Comparison of ENCODE assay signal across 8 mouse cellular contexts in the genomic region with DNA sequence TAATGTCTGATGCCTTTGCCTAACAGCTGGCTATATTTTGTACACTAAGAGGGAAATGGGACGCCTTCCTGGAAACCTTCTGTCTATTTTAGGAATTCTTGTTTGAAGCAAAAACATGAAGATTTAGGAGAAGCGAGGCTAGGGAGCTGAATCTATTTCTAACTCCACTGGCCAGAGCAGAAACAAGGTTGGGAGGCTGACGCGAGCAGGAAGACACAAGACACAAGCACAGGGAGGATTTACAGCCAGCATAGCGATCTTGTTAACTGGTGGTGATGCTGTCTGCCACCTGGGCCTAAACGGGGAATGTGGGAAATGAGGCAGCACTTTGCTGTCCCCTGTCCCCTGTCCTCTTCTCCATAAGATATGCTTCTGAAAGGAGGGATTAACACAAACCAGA.
DNase-seq lines count a peak whose midpoint lies in the region; ATAC-seq and TF ChIP-seq lines count a peak whose summit lies in the region.

No protein-coding gene starts in this region.

- intact Hi-C loops in heart, postnatal 36 days (cut with DNase I): no loop called here

- DNase-seq in heart, embryonic 10.5 days (ENCODE audit: low spot score): no peak
- DNase-seq in heart, postnatal 36 days: no peak
- DNase-seq in CH12.LX (ENCODE audit: extremely low read depth): no peak
- DNase-seq in thymus, postnatal 10 days (ENCODE audit: low spot score in 2 of 2): no peak
- no peak for DNase-seq in left cerebral cortex, adult 8-10 months (ENCODE audit: low spot score in 2 of 2)
- DNase-seq in thymus, adult 2 months: no peak

- peaks cover 9% of the 10 kb centered on the region for H3K36me3 ChIP-seq in heart, embryonic 10.5 days
- peaks cover 16 to 49% of the 10 kb centered on the region in 2 experiments for H3K36me3 ChIP-seq in CH12.LX (replicated peaks in 1 of 2; ENCODE audit: control insufficient read depth in 1 of 2, insufficient read depth in 1 of 2, low read length in 1 of 2)
- H3K36me3 ChIP-seq in forebrain, embryonic 12.5 days (replicated peaks): peaks cover 2% of the 10 kb centered on the region; the same call in 1 of the 2 replicates
- peaks cover 10% of the 10 kb centered on the region; the same call in 1 of the 2 replicates for H3K36me3 ChIP-seq in limb, embryonic 13.5 days
- H3K36me3 ChIP-seq in thymus, adult 2 months (ENCODE audit: control insufficient read depth, insufficient read depth, low read length): no peaks in the 10 kb centered on the region

- ATAC-seq in forebrain, embryonic 12.5 days (ENCODE audit: low FRiP score): no peak
- no peak for ATAC-seq in limb, embryonic 13.5 days (ENCODE audit: low FRiP score, low read depth)

- in situ Hi-C loops in CH12.LX (cut with MboI; ENCODE audit: low pct_ligation_motif_present, low pct_unique_long_range_greater_than_20kb, low sequenced_read_pairs): no loop called here

- no peak overlapping the region for H3K4me3 ChIP-seq in heart, embryonic 10.5 days
- H3K4me3 ChIP-seq in CH12.LX (replicated peaks in 1 of 3; ENCODE audit: low read depth in 2 of 3, low read length in 2 of 3, poor library complexity in 1 of 3): no peak overlapping the region
- no peak overlapping the region for H3K4me3 ChIP-seq in forebrain, embryonic 12.5 days (replicated peaks)
- no peak overlapping the region for H3K4me3 ChIP-seq in limb, embryonic 13.5 days
- no peak overlapping the region for H3K4me3 ChIP-seq in thymus, adult 2 months (ENCODE audit: control insufficient read depth, insufficient read depth, low read length)

- no peak for TF ChIP-seq EP300 in CH12.LX (IDR thresholded peaks at IDR 0.05; ENCODE audit: low read length)

- peaks cover 82% of the 10 kb centered on the region for H3K4me1 ChIP-seq in heart, embryonic 10.5 days
- H3K4me1 ChIP-seq in CH12.LX (ENCODE audit: control insufficient read depth in 1 of 2, insufficient read depth in 2 of 2): peaks cover 19 to 90% of the 10 kb centered on the region in 2 experiments
- peaks cover 87% of the 10 kb centered on the region for H3K4me1 ChIP-seq in forebrain, embryonic 12.5 days
- H3K4me1 ChIP-seq in limb, embryonic 13.5 days: peaks cover 91% of the 10 kb centered on the region
- H3K4me1 ChIP-seq in thymus, adult 2 months (replicated peaks; ENCODE audit: control insufficient read depth, insufficient read depth, low read length): peaks cover 30% of the 10 kb centered on the region

- H3K27ac ChIP-seq in heart, embryonic 10.5 days: peak overlapping the region; percentile 89
- peak overlapping the region; percentile 56 for H3K27ac ChIP-seq in CH12.LX (ENCODE audit: insufficient read depth, low read depth)
- peak overlapping the region; percentile 96 for H3K27ac ChIP-seq in forebrain, embryonic 12.5 days
- H3K27ac ChIP-seq in limb, embryonic 13.5 days: peak overlapping the region; percentile 6; the same call in 1 of the 2 replicates
- H3K27ac ChIP-seq in thymus, adult 2 months (ENCODE audit: control insufficient read depth, insufficient read depth, low read length): no peak overlapping the region

- no peak for TF ChIP-seq POLR2A in CH12.LX (IDR thresholded peaks at IDR 0.05; ENCODE audit: low read depth, low read length)
- no peak for TF ChIP-seq POLR2A in thymus, adult 2 months (IDR thresholded peaks at IDR 0.05; ENCODE audit: control insufficient read depth, extremely low read depth, insufficient read depth, low read length, poor library complexity)

- TF ChIP-seq RAD21 in CH12.LX (IDR thresholded peaks at IDR 0.05; ENCODE audit: low read depth, low read length): no peak

- peaks cover 20% of the 10 kb centered on the region for H3K79me2 ChIP-seq in CH12.LX (replicated peaks; ENCODE audit: control insufficient read depth, extremely low read depth, insufficient read depth, poor library complexity, severe bottlenecking)

- H3K9ac ChIP-seq in CH12.LX (ENCODE audit: insufficient read depth, low read depth): peak overlapping the region; percentile 4
- peak overlapping the region; percentile 8 for H3K9ac ChIP-seq in forebrain, embryonic 12.5 days
- peak overlapping the region; percentile 45 for H3K9ac ChIP-seq in limb, embryonic 13.5 days

- no peaks in the 10 kb centered on the region for H3K9me3 ChIP-seq in heart, embryonic 10.5 days
- H3K9me3 ChIP-seq in CH12.LX (replicated peaks; ENCODE audit: low read length): no peaks in the 10 kb centered on the region
- no peaks in the 10 kb centered on the region for H3K9me3 ChIP-seq in forebrain, embryonic 12.5 days
- H3K9me3 ChIP-seq in limb, embryonic 13.5 days: no peaks in the 10 kb centered on the region

- no peaks in the 10 kb centered on the region for H3K27me3 ChIP-seq in heart, embryonic 10.5 days (ENCODE audit: insufficient read depth, poor library complexity, severe bottlenecking)
- H3K27me3 ChIP-seq in CH12.LX (replicated peaks): no peaks in the 10 kb centered on the region
- H3K27me3 ChIP-seq in forebrain, embryonic 12.5 days: no peaks in the 10 kb centered on the region
- 0 out of 2 replicates have a peak, but pooled peaks cover 4% of the 10 kb centered on the region for H3K27me3 ChIP-seq in limb, embryonic 13.5 days
- H3K27me3 ChIP-seq in thymus, adult 2 months (ENCODE audit: control insufficient read depth, insufficient read depth, low read length): no peaks in the 10 kb centered on the region

- WGBS in heart, embryonic 10.5 days: 15% methylated on average over 6 of the region's 6 CpGs
- WGBS in forebrain, embryonic 12.5 days: 4% methylated on average over 6 of the region's 6 CpGs
- WGBS in limb, embryonic 13.5 days: 18% methylated on average over 6 of the region's 6 CpGs
- 41% methylated on average over 6 of the region's 6 CpGs for WGBS in thymus, adult 2 months

- dilution Hi-C loops in CH12.LX (cut with MboI; ENCODE audit: extremely low pct_ligation_motif_present, extremely low pct_unique_long_range_greater_than_20kb, low sequenced_read_pairs): no loop called here

- no peak for TF ChIP-seq CTCF in CH12.LX (conservative IDR thresholded peaks at IDR 0.05 in 1 of 2, IDR thresholded peaks at IDR 0.05 in 1 of 2; ENCODE audit: low read depth in 2 of 2, low read length in 2 of 2)
- no peak for TF ChIP-seq CTCF in thymus, adult 2 months (IDR thresholded peaks at IDR 0.05; ENCODE audit: borderline replicate concordance, control insufficient read depth, extremely low read depth, insufficient read depth, low read length, poor library complexity)

- H3K4me2 ChIP-seq in CH12.LX (ENCODE audit: insufficient read depth, low read depth, poor library complexity, severe bottlenecking): peak overlapping the region; percentile 76; the same call in 1 of the 2 replicates
- peak overlapping the region; percentile 11 for H3K4me2 ChIP-seq in forebrain, embryonic 12.5 days
- peak overlapping the region; percentile 44; the same call in 1 of the 2 replicates for H3K4me2 ChIP-seq in limb, embryonic 13.5 days (replicated peaks)

TF ChIP-seq in CH12.LX, 34 proteins besides CTCF, POLR2A, EP300 and RAD21:
- TF ChIP-seq USF1 (IDR thresholded peaks at IDR 0.05; ENCODE audit: low read depth, low read length) (no peak), MAX (IDR thresholded peaks at IDR 0.05; ENCODE audit: low read length) (no peak), CHD1 (IDR thresholded peaks at IDR 0.05; ENCODE audit: low read depth, low read length) (0 out of 2 replicates have a peak, but pooled peaks have one; percentile 7), ZKSCAN1 (IDR thresholded peaks at IDR 0.05; ENCODE audit: borderline replicate concordance, low read depth, low read length) (no peak), HCFC1 (IDR thresholded peaks at IDR 0.05; ENCODE audit: low read depth, low read length) (no peak), SMC3 (IDR thresholded peaks at IDR 0.05; ENCODE audit: low read depth, low read length) (no peak; the same call in none of the 2 replicates), NELFE (IDR thresholded peaks at IDR 0.05; ENCODE audit: low read depth, low read length) (no peak), E2F4 (IDR thresholded peaks at IDR 0.05; ENCODE audit: insufficient replicate concordance, low read depth, low read length) (no peak), MEF2A (IDR thresholded peaks at IDR 0.05; ENCODE audit: borderline replicate concordance, low read depth, low read length) (0 out of 2 replicates have a peak, but pooled peaks have one; percentile 32), ZNF384 (IDR thresholded peaks at IDR 0.05; ENCODE audit: low read depth, low read length) (no peak), UBTF (IDR thresholded peaks at IDR 0.05; ENCODE audit: low read depth, low read length) (no peak), MYC (IDR thresholded peaks at IDR 0.05; ENCODE audit: low read depth, low read length) (no peak), NRF1 (IDR thresholded peaks at IDR 0.05; ENCODE audit: low read depth, low read length) (no peak), MAZ (IDR thresholded peaks at IDR 0.05; ENCODE audit: low read depth, low read length) (0 out of 2 replicates have a peak, but pooled peaks have one; percentile 26), MAFK (IDR thresholded peaks at IDR 0.05; ENCODE audit: insufficient replicate concordance, low read length) (no peak), MXI1 (IDR thresholded peaks at IDR 0.05; ENCODE audit: low read depth, low read length) (no peak), ELF1 (IDR thresholded peaks at IDR 0.05; ENCODE audit: low read depth, low read length) (no peak), IRF4 (IDR thresholded peaks at IDR 0.05; ENCODE audit: low read depth, low read length) (0 out of 2 replicates have a peak, but pooled peaks have one; percentile 31), BHLHE40 (IDR thresholded peaks at IDR 0.05; ENCODE audit: low read depth, low read length) (no peak), USF2 (conservative IDR thresholded peaks at IDR 0.05; ENCODE audit: low read depth, low read length) (no peak), PAX5 (IDR thresholded peaks at IDR 0.05; ENCODE audit: low read length) (no peak), JUND (conservative IDR thresholded peaks at IDR 0.05; ENCODE audit: low read depth, low read length) (no peak), JUN (IDR thresholded peaks at IDR 0.05; ENCODE audit: insufficient read depth, low read depth, low read length) (no peak), CHD2 (IDR thresholded peaks at IDR 0.05; ENCODE audit: low read length) (no peak), GABPA (IDR thresholded peaks at IDR 0.05; ENCODE audit: insufficient replicate concordance, low read depth, low read length) (no peak), KAT2A (IDR thresholded peaks at IDR 0.05; ENCODE audit: insufficient replicate concordance, low read length) (no peak)

Comparison
In these comparisons a context has a peak if more than half of its experiments do, and no peak if none do; other contexts are left out.
1. H3K4me2 ChIP-seq: peak in every context shown above with its lines; median percentile 76 in CH12.LX; 44 in limb, embryonic 13.5 days; 11 in forebrain, embryonic 12.5 days.